Mouse (Mus musculus): ENCODE results near the gene Slc17a5.

GRCm38 (mm10) chr9:78579644-78580396 lies 8.0 kb downstream of the Slc17a5 start:
- TF ChIP-seq POLR2A (IDR thresholded peaks at IDR 0.05; ENCODE audit: borderline replicate concordance, insufficient read depth, low read length) (no peak), CTCF (IDR thresholded peaks at IDR 0.05; ENCODE audit: borderline replicate concordance, insufficient read depth, low read depth, low read length) (no peak)
